Mouse (Mus musculus) neural tube, embryonic 13.5 days (tissue): ENCODE results near the gene Pate4. TPM values are rescaled to one million over a fixed set of nuclear protein-coding genes. Genes with fewer than 3 reads are reported as not detected.
"Not testable (repeated sequence)": the region's sequence is repeated elsewhere in the genome, so short reads cannot be mapped to it uniquely, and the experiment has no call there.

Source experiments
- ATAC-seq: fragments of 200-750 bp; cut with Nextera tagmentation; 2 replicates; pipeline ENCODE4 v1.8.0; 2017; ENCODE audit warnings: low read depth, mild to moderate bottlenecking, moderate TSS enrichment, moderate library complexity
- H3K27ac ChIP-seq: fragments of 300-500 bp; sonication (generic); replicated peaks from 2 replicates; pipeline ENCODE4 v1.5.1; 2015; ENCODE audit warnings: moderate library complexity, mild to moderate bottlenecking, inconsistent platforms
- H3K27me3 ChIP-seq: fragments of 300-500 bp; sonication (generic); 2 replicates; pipeline ENCODE4 v1.6.1; 2015; ENCODE audit warnings: mild to moderate bottlenecking, inconsistent platforms
- H3K36me3 ChIP-seq: fragments of 300-500 bp; sonication (generic); 2 replicates; pipeline ENCODE4 v1.6.1; 2015; ENCODE audit warnings: mild to moderate bottlenecking, inconsistent platforms
- H3K4me1 ChIP-seq: fragments of 300-500 bp; sonication (generic); replicated peaks from 2 replicates; pipeline ENCODE4 v1.6.1; 2015; ENCODE audit warnings: inconsistent platforms
- H3K4me2 ChIP-seq: fragments of 300-500 bp; sonication (generic); 2 replicates; pipeline ENCODE4 v1.6.1; 2015; ENCODE audit warnings: inconsistent platforms, mild to moderate bottlenecking, moderate library complexity
- H3K4me3 ChIP-seq: fragments of 300-500 bp; sonication (generic); 2 replicates; pipeline ENCODE4 v1.5.1; 2015; ENCODE audit warnings: mild to moderate bottlenecking, inconsistent platforms
- H3K9ac ChIP-seq: fragments of 300-500 bp; sonication (generic); 2 replicates; pipeline ENCODE4 v1.6.1; 2015; ENCODE audit warnings: moderate library complexity, mild to moderate bottlenecking, inconsistent platforms
- H3K9me3 ChIP-seq: fragments of 300-500 bp; sonication (generic); 2 replicates; pipeline ENCODE4 v1.6.1; 2016; ENCODE audit warnings: inconsistent platforms
- WGBS: fragments of 180-500 bp; shearing (Covaris S2); methylation state at CpG from one replicate; pipeline ENCODE4 v1.1.7; 2015; 5-methylcytosine and 5-hydroxymethylcytosine counted together
- polyA plus RNA-seq: library from polyadenylated mRNA; unstranded; fragments of >200 nt; fragmentation: Nextera tagmentation; extraction: Ambion mirVana; gene quantifications from 2 replicates; pipeline ENCODE4 v1.2.1, GENCODE M21; 2015

The Pate4 gene
- not detected in 2 replicates for polyA plus RNA-seq

DNA sequence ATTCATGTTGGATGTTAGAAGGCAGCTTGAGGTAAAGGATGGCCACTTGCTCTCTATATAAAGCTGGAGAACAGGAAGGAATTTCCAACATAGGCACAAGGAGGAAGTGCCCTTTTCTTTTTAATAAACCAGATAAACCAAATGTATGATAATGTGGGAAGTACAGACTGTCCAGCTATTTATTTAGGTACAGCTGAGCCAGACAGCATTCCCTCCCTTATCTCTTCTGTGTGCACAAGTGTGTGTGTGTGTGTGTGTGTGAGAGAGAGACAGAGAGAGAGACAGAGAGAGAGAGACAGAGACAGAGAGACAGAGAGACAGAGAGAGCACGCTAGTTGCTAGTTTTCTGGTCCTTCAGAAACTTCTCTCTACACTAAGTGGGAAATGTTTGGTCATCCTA is at the start of gene Pate4:
Gene Pate4, minus strand, starts transcription at position 101 of the 400 bp plus-strand sequence.
- Histone ChIP-seq H3K4me3 (no peak within 1 kb of the TSS), H3K27me3 (no peaks in the 10 kb centered on the region), H3K4me2 (no peak within 1 kb of the TSS), H3K36me3 (no peaks in the 10 kb centered on the region), H3K4me1 (no peaks in the 10 kb centered on the region), H3K9me3 (no peaks in the 10 kb centered on the region), H3K27ac (no peak within 1 kb of the TSS), H3K9ac (no peak within 1 kb of the TSS)
- WGBS = 91% methylated on average over 1 of the region's 1 CpGs
- no peak for ATAC-seq

GRCm38 (mm10) chr9:35648102-35648501 is 36.4 kb upstream of the Pate4 start, which contains the start of gene Pate3:
TSS of gene Pate3 (minus strand) at chr9:35648202.
- no peaks in the 10 kb centered on the region for H3K9me3 ChIP-seq
- no peak within 1 kb of the TSS for H3K4me2 ChIP-seq
- no peak within 1 kb of the TSS for H3K4me3 ChIP-seq
- H3K36me3 ChIP-seq = no peaks in the 10 kb centered on the region
- H3K9ac ChIP-seq = no peak within 1 kb of the TSS
- no peak within 1 kb of the TSS for H3K27ac ChIP-seq
- no peaks in the 10 kb centered on the region for H3K27me3 ChIP-seq
- no peaks in the 10 kb centered on the region for H3K4me1 ChIP-seq
- WGBS = 79% methylated on average over 1 of the region's 1 CpGs
- no peak for ATAC-seq

DNA sequence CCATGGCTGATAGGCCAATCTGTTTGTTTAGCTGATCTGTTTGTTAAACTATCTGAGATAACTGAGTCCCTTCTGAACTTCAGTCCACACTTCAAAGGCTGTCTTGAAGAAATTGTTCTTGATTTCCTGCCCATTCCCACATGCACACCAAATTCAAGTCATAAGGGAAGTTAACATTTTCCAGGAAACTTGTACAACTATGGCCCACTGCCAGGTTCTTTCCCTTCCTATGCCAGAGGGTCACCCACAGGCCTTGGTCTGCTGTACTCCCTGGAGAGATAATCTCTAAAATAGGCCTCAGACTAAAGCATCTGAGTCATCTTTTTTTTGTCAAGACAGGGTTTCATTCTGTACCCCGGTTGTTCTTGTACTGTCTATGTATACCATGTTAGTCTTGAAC is 21.2 kb upstream of the Pate4 start:
- Histone ChIP-seq H3K9me3 (no peaks in the 10 kb centered on the region), H3K4me2 (no peak overlapping the region), H3K4me3 (no peak overlapping the region), H3K27ac (no peak overlapping the region), H3K27me3 (no peaks in the 10 kb centered on the region), H3K4me1 (no peaks in the 10 kb centered on the region), H3K36me3 (no peaks in the 10 kb centered on the region), H3K9ac (no peak overlapping the region)
- 85% methylated on average over 1 of the region's 1 CpGs for WGBS
- ATAC-seq = no peak

GRCm38 (mm10) chr9:35616784-35617183 is 5.0 kb upstream of the Pate4 start:
- H3K4me1 ChIP-seq, H3K4me3 ChIP-seq, H3K36me3 ChIP-seq, ATAC-seq, H3K4me2 ChIP-seq, H3K27me3 ChIP-seq, H3K27ac ChIP-seq, H3K9me3 ChIP-seq, H3K9ac ChIP-seq: not testable (repeated sequence)
- 61% methylated on average over 2 of the region's 2 CpGs for WGBS

- ATAC-seq = no peak
- no peaks in the 10 kb centered on the region for H3K4me1 ChIP-seq
- H3K27ac ChIP-seq = no peak overlapping the region
- WGBS = 32% methylated on average over 2 of the region's 2 CpGs
- no peaks in the 10 kb centered on the region for H3K27me3 ChIP-seq
- no peaks in the 10 kb centered on the region for H3K36me3 ChIP-seq
- no peaks in the 10 kb centered on the region for H3K9me3 ChIP-seq
- H3K4me3 ChIP-seq = no peak overlapping the region
- H3K9ac ChIP-seq = no peak overlapping the region
- no peak overlapping the region for H3K4me2 ChIP-seq
Measured at GRCm38 (mm10) chr9:35614005-35614404, 2.3 kb upstream of the Pate4 start.

DNA sequence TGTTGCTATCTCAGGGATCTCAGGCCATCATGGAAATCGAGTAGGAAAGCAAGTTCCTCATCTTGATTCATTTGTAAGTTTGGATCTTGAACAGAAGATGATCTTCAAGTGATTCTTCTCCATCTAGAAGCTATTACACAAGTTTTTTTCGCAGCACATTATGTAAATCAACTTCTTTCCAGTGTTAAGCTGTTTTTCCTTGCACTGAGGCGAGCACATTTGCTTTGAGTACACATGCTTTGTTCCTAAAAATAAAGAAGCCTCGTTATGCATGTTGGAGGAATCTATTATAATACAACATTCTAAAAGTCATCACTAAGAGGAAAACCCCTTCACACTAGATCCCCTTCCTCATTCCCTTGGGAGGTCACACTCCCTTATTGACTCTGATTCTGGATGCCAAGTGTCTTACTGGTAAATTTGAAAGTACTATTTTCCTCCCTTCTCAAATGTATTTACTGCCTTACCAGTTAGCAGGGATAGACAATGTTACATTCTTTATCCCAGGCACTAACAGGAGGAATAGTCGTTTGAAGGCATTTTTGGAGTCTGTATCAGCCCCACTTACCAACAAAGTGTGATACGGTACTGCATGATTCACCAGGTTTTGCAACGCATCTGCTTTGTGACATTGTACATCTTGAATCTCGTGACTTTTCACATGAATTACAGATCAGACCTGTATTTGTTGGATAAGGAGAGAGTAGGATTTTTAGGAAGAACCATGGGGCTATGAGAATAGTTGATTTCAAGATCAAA is 3.9 kb downstream of the Pate4 start:
- Histone ChIP-seq H3K36me3 (no peaks in the 10 kb centered on the region), H3K27me3 (no peaks in the 10 kb centered on the region), H3K4me2 (no peak overlapping the region), H3K4me1 (no peaks in the 10 kb centered on the region), H3K9ac (no peak overlapping the region), H3K9me3 (0 out of 2 replicates have a peak, but pooled peaks cover 8% of the 10 kb centered on the region), H3K4me3 (no peak overlapping the region), H3K27ac (no peak overlapping the region)
- 65% methylated on average over 8 of the region's 8 CpGs for WGBS
- no peak for ATAC-seq

- H3K9ac ChIP-seq = no peak overlapping the region
- no peaks in the 10 kb centered on the region for H3K27me3 ChIP-seq
- no peak overlapping the region for H3K4me3 ChIP-seq
- no peak for ATAC-seq
- 15% methylated on average over 2 of the region's 2 CpGs for WGBS
- no peaks in the 10 kb centered on the region for H3K36me3 ChIP-seq
- H3K9me3 ChIP-seq = no peaks in the 10 kb centered on the region
- no peak overlapping the region for H3K27ac ChIP-seq
- no peaks in the 10 kb centered on the region for H3K4me1 ChIP-seq
- no peak overlapping the region for H3K4me2 ChIP-seq
Measured at GRCm38 (mm10) chr9:35592903-35593302, 18.8 kb downstream of the Pate4 start.

GRCm38 (mm10) chr9:35587674-35588073 is 24.1 kb downstream of the Pate4 start:
- ATAC-seq = no peak
- Histone ChIP-seq H3K9ac (no peak overlapping the region), H3K4me2 (no peak overlapping the region), H3K4me1 (no peaks in the 10 kb centered on the region), H3K27me3 (no peaks in the 10 kb centered on the region), H3K9me3 (no peaks in the 10 kb centered on the region), H3K4me3 (no peak overlapping the region), H3K36me3 (no peaks in the 10 kb centered on the region), H3K27ac (no peak overlapping the region)
- 85% methylated on average over 1 of the region's 1 CpGs for WGBS

DNA sequence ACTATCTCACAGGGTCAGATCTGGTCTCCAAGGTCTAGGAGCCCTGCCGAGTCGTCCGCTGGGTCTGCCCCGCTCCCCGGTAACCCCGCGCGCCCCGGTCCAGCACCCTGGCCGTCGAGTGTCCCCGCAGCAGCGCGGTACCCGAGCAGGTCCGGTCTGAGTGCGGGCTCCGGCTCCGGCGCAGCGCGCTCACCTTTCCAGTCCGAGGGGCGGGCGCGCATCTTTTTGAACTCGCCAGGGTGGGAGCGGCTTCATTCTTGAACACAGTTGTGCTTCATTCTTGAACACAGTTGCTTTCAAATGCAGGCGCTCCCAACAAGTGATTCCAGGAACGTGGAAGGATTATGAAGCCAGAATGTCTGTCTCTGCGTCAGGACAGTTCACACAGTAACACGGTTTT is 37.3 kb downstream of the Pate4 start:
- H3K27ac ChIP-seq = no peak overlapping the region
- WGBS = 4% methylated on average over 32 of the region's 32 CpGs
- peak overlapping the region; percentile 33 for H3K4me3 ChIP-seq
- no peak for ATAC-seq
- H3K27me3 ChIP-seq = peaks cover 24% of the 10 kb centered on the region
- H3K36me3 ChIP-seq = no peaks in the 10 kb centered on the region
- H3K4me1 ChIP-seq = peaks cover 12% of the 10 kb centered on the region
- H3K9me3 ChIP-seq = no peaks in the 10 kb centered on the region
- peak overlapping the region; percentile 57 for H3K4me2 ChIP-seq
- peak overlapping the region; percentile 58 for H3K9ac ChIP-seq

- Histone ChIP-seq H3K4me2 (peak overlapping the region; percentile 67), H3K4me1 (peaks cover 25% of the 10 kb centered on the region), H3K9me3 (no peaks in the 10 kb centered on the region), H3K9ac (peak overlapping the region; percentile 77), H3K4me3 (peak overlapping the region; percentile 62), H3K27me3 (peaks cover 17% of the 10 kb centered on the region), H3K27ac (peak overlapping the region; percentile 93), H3K36me3 (peaks cover 22% of the 10 kb centered on the region)
- 9% methylated on average over 5 of the region's 5 CpGs for WGBS
- ATAC-seq = peak; percentile 51
Measured at GRCm38 (mm10) chr9:35570663-35571062, 41.1 kb downstream of the Pate4 start.

DNA sequence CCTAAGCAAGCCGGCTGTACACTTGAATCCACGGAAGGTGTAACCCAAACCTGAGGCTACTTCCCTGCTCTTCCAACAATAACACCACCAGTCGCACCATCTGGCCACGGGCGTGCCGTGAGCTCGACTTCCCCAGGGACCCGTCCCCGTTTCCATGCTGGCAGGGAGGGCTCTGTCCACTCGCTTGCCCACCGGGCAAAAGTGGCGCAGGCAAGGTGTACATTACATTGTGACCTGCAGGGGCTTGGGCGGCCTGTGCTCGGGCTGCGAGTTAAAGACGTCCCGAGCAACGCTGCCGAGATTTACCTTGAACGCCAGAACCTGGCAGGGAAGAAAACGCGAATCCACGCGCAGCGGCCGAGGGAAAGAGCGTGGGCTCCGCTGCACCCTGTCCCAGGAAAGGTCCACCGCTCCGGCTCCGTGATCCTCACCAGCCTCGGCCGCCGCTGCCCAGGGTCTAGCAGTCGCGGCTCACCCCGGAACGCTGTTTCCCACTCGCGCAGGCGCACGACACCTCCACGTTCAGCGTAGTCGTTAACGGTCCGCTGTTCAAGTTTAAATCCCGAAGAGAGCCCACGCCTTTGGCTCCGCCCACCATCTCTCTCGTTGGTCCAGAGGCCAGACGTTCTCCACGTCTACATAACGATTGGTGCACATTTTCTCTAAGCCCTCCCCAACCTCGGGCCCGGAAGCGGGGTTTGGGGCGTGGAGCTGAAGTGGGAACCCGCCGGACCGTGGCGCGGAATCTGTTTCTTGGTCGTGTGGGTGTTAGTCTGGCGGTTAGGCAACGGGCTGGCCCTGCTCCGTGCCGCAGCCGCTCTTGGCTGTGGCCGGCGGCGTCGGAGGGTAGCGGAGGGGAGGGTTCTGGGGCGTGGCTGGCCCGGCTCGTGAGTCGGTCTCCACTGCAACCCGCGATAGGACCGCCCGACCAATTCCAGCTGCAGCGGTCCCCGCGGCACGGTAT is 41.9 kb downstream of the Pate4 start, which contains the start of the genes Pate2 and Hyls1:
Gene Pate2, plus strand, starts transcription at position 714 of the 964 bp plus-strand sequence.
Gene Hyls1, minus strand, starts transcription at position 828 of the 964 bp plus-strand sequence.
- Histone ChIP-seq H3K9me3 (no peaks in the 10 kb centered on the region), H3K36me3 (peaks cover 30% of the 10 kb centered on the region), H3K4me2 (peak within 1 kb of the TSS; percentile 67), H3K27me3 (peaks cover 12% of the 10 kb centered on the region), H3K9ac (peak within 1 kb of the TSS; percentile 89), H3K4me3 (peak within 1 kb of the TSS; percentile 62), H3K4me1 (peaks cover 25% of the 10 kb centered on the region), H3K27ac (peak within 1 kb of the TSS; percentile 93)
- peak; percentile 98 for ATAC-seq
- under 1% methylated on average over 86 of the region's 86 CpGs for WGBS

DNA sequence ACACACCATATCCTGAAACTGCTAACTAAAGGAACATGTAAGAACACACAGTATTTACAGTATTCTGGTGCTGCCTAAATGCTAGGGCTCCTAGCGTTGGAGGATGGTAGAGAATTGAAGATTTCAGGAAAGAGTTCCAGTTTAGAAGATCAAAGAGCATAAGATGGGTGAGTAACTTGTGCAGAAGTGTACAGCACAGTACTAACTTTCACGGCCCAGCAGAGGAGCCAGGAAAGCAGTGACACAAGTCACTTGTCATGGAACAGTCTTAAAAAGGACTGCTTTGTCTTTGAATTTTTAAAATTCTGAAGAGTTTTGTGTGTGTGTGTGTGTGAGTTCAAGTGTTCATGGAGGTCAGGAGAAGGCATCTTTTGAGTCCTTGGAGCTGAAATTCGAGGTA is 43.7 kb downstream of the Pate4 start:
- H3K9me3 ChIP-seq = no peaks in the 10 kb centered on the region
- WGBS = 81% methylated on average over 3 of the region's 3 CpGs
- H3K4me3 ChIP-seq = no peak overlapping the region
- H3K36me3 ChIP-seq = peaks cover 35% of the 10 kb centered on the region
- no peak overlapping the region for H3K4me2 ChIP-seq
- no peak for ATAC-seq
- H3K27me3 ChIP-seq = no peaks in the 10 kb centered on the region
- H3K27ac ChIP-seq = no peak overlapping the region
- H3K9ac ChIP-seq = no peak overlapping the region
- peaks cover 20% of the 10 kb centered on the region for H3K4me1 ChIP-seq
